Mouse (Mus musculus): Measurements from ENCODE around the gene Echdc3.

GRCm38 (mm10) chr2:6255402-6255988 is 42.7 kb upstream of the Echdc3 start:
- no peak for TF ChIP-seq CTCF (IDR thresholded peaks at IDR 0.05; ENCODE audit: extremely low read depth, insufficient read depth, low read length)
- TF ChIP-seq POLR2A (IDR thresholded peaks at IDR 0.05; ENCODE audit: extremely low read depth, insufficient read depth, low read length) = no peak

Measured in cortical plate, adult 2 months (tissue).